Comparison of ENCODE assay signal across 8 mouse cellular contexts in the genomic region with DNA sequence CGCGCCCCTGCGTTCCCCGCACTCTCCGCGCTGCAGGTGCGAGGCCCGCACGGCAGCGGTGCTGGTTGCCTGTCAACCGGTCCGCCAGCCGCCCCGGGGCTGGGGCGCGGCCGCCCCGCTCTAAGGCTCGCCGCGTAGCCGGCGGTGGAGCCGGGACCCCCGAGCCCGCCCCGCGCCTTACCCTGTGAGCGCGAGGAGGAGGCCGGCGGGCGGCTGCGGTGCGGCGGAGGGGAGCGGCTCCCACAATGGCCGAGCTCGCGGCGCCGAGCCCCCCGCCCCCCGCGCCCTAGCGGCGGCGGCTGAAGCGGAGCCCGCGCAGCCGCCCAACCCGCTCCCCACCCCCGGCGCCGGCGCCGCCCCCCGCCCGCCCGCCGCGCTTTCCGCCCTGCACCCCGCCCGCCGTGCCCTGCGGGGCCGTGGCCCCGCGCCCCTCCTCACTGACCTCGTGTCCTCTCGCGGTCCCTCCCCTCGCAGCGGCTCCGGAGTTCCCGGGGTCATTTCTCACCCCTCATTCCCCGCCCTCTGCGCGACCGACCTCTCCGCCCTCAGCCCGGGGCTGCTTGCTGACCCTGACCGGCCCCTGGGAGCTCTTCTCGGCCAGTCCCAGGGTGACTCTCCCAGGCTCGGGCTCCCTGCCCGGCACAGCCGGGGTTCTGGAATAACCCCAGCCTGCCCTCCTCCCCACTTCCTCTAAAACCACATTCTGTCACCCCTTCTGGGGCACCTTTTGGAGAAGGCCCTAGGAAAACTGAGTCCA. TPM values are rescaled to one million over a fixed set of nuclear protein-coding genes. Genes with fewer than 3 reads are reported as not detected.
A peak's percentile ranks its signal among the peaks of the same experiment; 100 is the strongest.
DNase-seq lines count a peak whose midpoint lies in the region; ATAC-seq lines count a peak whose summit lies in the region.

No protein-coding gene starts in this region.

- H3K4me3 ChIP-seq in neural tube, embryonic 13.5 days = peak overlapping the region; percentile 83

- peak; percentile 32 for DNase-seq in urinary bladder, adult 2 months (ENCODE audit: low spot score)
- no peak for DNase-seq in urinary bladder, adult 18-20 months (ENCODE audit: low spot score in 2 of 2)
- peak; percentile 23 to 57 for DNase-seq in cerebellum, postnatal 4 days (ENCODE audit: low spot score in 2 of 2)
- DNase-seq in heart, adult 18-20 months = peak; percentile 64 to 65
- peak; percentile 72 for DNase-seq in kidney, adult 11 months
- peak; percentile 49 to 59 for DNase-seq in lung, adult 18-20 months

- H3K27me3 ChIP-seq in neural tube, embryonic 13.5 days = no peaks in the 10 kb centered on the region

- WGBS in neural tube, embryonic 13.5 days = 0% methylated on average over 44 of the region's 89 CpGs

- no peaks in the 10 kb centered on the region for H3K9me3 ChIP-seq in neural tube, embryonic 13.5 days

- H3K4me2 ChIP-seq in neural tube, embryonic 13.5 days = peak overlapping the region; percentile 91

- peaks cover 17% of the 10 kb centered on the region for H3K36me3 ChIP-seq in neural tube, embryonic 13.5 days

- peak overlapping the region; percentile 97 for H3K9ac ChIP-seq in neural tube, embryonic 13.5 days

- peak; percentile 57 for ATAC-seq in neural tube, embryonic 13.5 days (ENCODE audit: low read depth)
- ATAC-seq in monocyte, adult 5-6 weeks (replicated peaks; ENCODE audit: insufficient number of reproducible peaks, low FRiP score, low TSS enrichment, poor library complexity, severe bottlenecking) = no peak

- peak overlapping the region; percentile 96 for H3K27ac ChIP-seq in neural tube, embryonic 13.5 days (replicated peaks)

- peaks cover 36% of the 10 kb centered on the region for H3K4me1 ChIP-seq in neural tube, embryonic 13.5 days (replicated peaks)

RNA-seq across cellular contexts. Expression of gene Macf1, which starts 3.0 kb away (rescaled TPM):
- polyA plus RNA-seq in urinary bladder, adult 2 months (2012; rRNA removed) = 94.0 and 119 TPM in 2 replicates
- 100 to 1,000 TPM; 224 to 229 TPM for total RNA-seq in heart, adult 18-20 months (2021)
- polyA plus RNA-seq in neural tube, embryonic 13.5 days (2015; fragmentation: Nextera tagmentation; extraction: Ambion mirVana) = 57.7 and 59.3 TPM in 2 replicates
- 368 to 783 TPM (median 392 TPM) in 3 replicates for total RNA-seq in monocyte, adult 5-6 weeks (2017)

RNA-seq across cellular contexts. Expression of gene Ndufs5, which starts 30.8 kb away (rescaled TPM):
- 312 and 316 TPM in 2 replicates for polyA plus RNA-seq in urinary bladder, adult 2 months (2012; rRNA removed)
- total RNA-seq in heart, adult 18-20 months (2021) = 100 to 1,000 TPM; 457 to 469 TPM
- polyA plus RNA-seq in neural tube, embryonic 13.5 days (2015; fragmentation: Nextera tagmentation; extraction: Ambion mirVana) = 469 and 474 TPM in 2 replicates
- 58.3 to 116 TPM (median 73.9 TPM) in 3 replicates for total RNA-seq in monocyte, adult 5-6 weeks (2017)

Comparison
In these comparisons a context has a peak if more than half of its experiments do, and no peak if none do; other contexts are left out.
1. DNase-seq: peak in urinary bladder, adult 2 months (single experiment), cerebellum, postnatal 4 days (2 of 2), heart, adult 18-20 months (2 of 2), kidney, adult 11 months (single experiment) and lung, adult 18-20 months (2 of 2); none in urinary bladder, adult 18-20 months (0 of 2).